Mouse (Mus musculus): ENCODE results near the gene Ttc3. TPM values are rescaled to one million over a fixed set of nuclear protein-coding genes. Genes with fewer than 3 reads are reported as not detected.

Ttc3 gene
- total and polyA plus RNA-seq, 2 experiments from 2014 or later = 121 to 178 TPM

- 94% methylated on average over 4 of the region's 4 CpGs for WGBS
These were observed 42.3 kb downstream of the Ttc3 start for GRCm38 (mm10) chr16:94412760-94413159.

DNA sequence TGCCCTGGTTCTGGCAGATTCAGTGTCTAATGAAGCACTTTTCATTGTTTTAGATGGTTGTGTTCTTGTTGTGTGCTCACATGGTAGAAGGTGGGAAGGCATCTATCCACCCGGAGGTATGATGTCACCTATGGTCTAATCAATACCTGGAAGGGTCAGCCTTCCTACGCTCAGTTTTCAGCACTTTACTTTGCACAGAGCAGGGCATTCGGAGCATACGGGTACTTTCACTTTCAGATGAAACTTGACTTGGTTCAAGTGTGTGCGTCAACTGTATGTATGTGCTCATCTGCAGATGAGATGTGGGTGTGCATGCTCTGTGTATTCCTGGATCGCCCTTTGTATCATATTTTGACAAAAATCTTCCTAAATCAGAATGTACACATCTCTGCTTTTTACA, 43.7 kb downstream of the Ttc3 start:
- DNase-seq (ENCODE audit: low spot score) = no peak
- H3K9me3 ChIP-seq (replicated peaks; ENCODE audit: control insufficient read depth, low read length) = no peaks in the 10 kb centered on the region
- no peak overlapping the region for H3K27ac ChIP-seq (ENCODE audit: low read depth)
- WGBS = 92% methylated on average over 6 of the region's 6 CpGs
- ATAC-seq (ENCODE audit: insufficient read depth, low read depth) = no peak
- H3K36me3 ChIP-seq (replicated peaks; ENCODE audit: control insufficient read depth, insufficient read depth, low read length) = peaks cover 39% of the 10 kb centered on the region
- no peak for TF ChIP-seq CTCF (IDR thresholded peaks at IDR 0.05; ENCODE audit: low read depth)
- no peak for TF ChIP-seq EP300 (IDR thresholded peaks at IDR 0.05; ENCODE audit: low read depth)
- peaks cover 13% of the 10 kb centered on the region; the same call in 1 of the 2 replicates for H3K4me1 ChIP-seq (ENCODE audit: control insufficient read depth, insufficient read depth)
- H3K9ac ChIP-seq (replicated peaks; ENCODE audit: low read depth, low read length) = no peak overlapping the region
- H3K4me2 ChIP-seq (ENCODE audit: low read depth, low read length) = no peak overlapping the region
- H3K4me3 ChIP-seq (ENCODE audit: low read depth, low read length) = no peak overlapping the region
- no peaks in the 10 kb centered on the region for H3K27me3 ChIP-seq (ENCODE audit: control insufficient read depth, insufficient read depth, low read length)

More at GRCm38 (mm10) chr16:94412760-94413159, 42.3 kb downstream of the Ttc3 start:
- ATAC-seq (ENCODE audit: insufficient read depth, low read depth) = no peak
- no peak overlapping the region for H3K9ac ChIP-seq (replicated peaks; ENCODE audit: low read depth, low read length)
- peaks cover 13% of the 10 kb centered on the region; the same call in 1 of the 2 replicates for H3K4me1 ChIP-seq (ENCODE audit: control insufficient read depth, insufficient read depth)
- H3K27ac ChIP-seq (ENCODE audit: low read depth) = no peak overlapping the region
- H3K4me3 ChIP-seq (ENCODE audit: low read depth, low read length) = no peak overlapping the region
- DNase-seq (ENCODE audit: low spot score) = no peak
- H3K27me3 ChIP-seq (ENCODE audit: control insufficient read depth, insufficient read depth, low read length) = no peaks in the 10 kb centered on the region
- H3K4me2 ChIP-seq (ENCODE audit: low read depth, low read length) = no peak overlapping the region
- no peak for TF ChIP-seq EP300 (IDR thresholded peaks at IDR 0.05; ENCODE audit: low read depth)
- no peak for TF ChIP-seq CTCF (IDR thresholded peaks at IDR 0.05; ENCODE audit: low read depth)
- H3K9me3 ChIP-seq (replicated peaks; ENCODE audit: control insufficient read depth, low read length) = no peaks in the 10 kb centered on the region
- peaks cover 36% of the 10 kb centered on the region for H3K36me3 ChIP-seq (replicated peaks; ENCODE audit: control insufficient read depth, insufficient read depth, low read length)

- no peak overlapping the region for H3K27ac ChIP-seq (ENCODE audit: low read depth)
- peaks cover 69% of the 10 kb centered on the region for H3K36me3 ChIP-seq (replicated peaks; ENCODE audit: control insufficient read depth, insufficient read depth, low read length)
- peaks cover 6% of the 10 kb centered on the region; the same call in 1 of the 2 replicates for H3K9me3 ChIP-seq (replicated peaks; ENCODE audit: control insufficient read depth, low read length)
- H3K4me3 ChIP-seq (ENCODE audit: low read depth, low read length) = no peak overlapping the region
- WGBS = 92% methylated on average over 3 of the region's 3 CpGs
- DNase-seq (ENCODE audit: low spot score) (no peak), ATAC-seq (ENCODE audit: insufficient read depth, low read depth) (no peak)
- H3K4me2 ChIP-seq (ENCODE audit: low read depth, low read length) = no peak overlapping the region
- no peak overlapping the region for H3K9ac ChIP-seq (replicated peaks; ENCODE audit: low read depth, low read length)
- no peaks in the 10 kb centered on the region for H3K27me3 ChIP-seq (ENCODE audit: control insufficient read depth, insufficient read depth, low read length)
- H3K4me1 ChIP-seq (ENCODE audit: control insufficient read depth, insufficient read depth) = no peaks in the 10 kb centered on the region
- no peak for TF ChIP-seq EP300 (IDR thresholded peaks at IDR 0.05; ENCODE audit: low read depth)
- peak; percentile 26 for TF ChIP-seq CTCF (IDR thresholded peaks at IDR 0.05; ENCODE audit: low read depth)
These were observed 50.1 kb downstream of the Ttc3 start for GRCm38 (mm10) chr16:94420498-94420897.

DNA sequence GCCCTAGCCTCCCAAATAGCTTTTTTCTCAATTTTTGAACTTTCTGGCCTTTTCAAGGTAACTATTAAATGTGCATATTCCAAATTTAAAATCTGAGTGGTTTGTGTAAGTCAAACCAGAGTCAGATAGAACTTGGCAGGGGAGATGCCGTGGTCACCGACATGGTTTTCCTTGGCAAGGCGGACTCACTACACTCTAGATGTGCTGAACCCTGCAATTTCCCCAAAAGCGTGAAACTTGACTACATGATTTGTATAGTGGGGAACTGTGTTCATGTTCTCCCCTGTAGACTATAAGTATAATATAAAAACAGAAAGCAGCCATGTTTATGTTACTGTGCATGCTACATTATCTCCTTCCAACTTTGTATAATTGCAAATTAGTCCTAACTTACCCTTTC, 58.5 kb downstream of the Ttc3 start:
- H3K4me1 ChIP-seq (ENCODE audit: control insufficient read depth, insufficient read depth) = no peaks in the 10 kb centered on the region
- H3K9me3 ChIP-seq (replicated peaks; ENCODE audit: control insufficient read depth, low read length) = no peaks in the 10 kb centered on the region
- no peak overlapping the region for H3K4me3 ChIP-seq (ENCODE audit: low read depth, low read length)
- H3K27ac ChIP-seq (ENCODE audit: low read depth) = no peak overlapping the region
- TF ChIP-seq EP300 (IDR thresholded peaks at IDR 0.05; ENCODE audit: low read depth) = no peak
- TF ChIP-seq CTCF (IDR thresholded peaks at IDR 0.05; ENCODE audit: low read depth) = no peak
- WGBS = 89% methylated on average over 4 of the region's 4 CpGs
- DNase-seq (ENCODE audit: low spot score) (no peak), ATAC-seq (ENCODE audit: insufficient read depth, low read depth) (no peak)
- no peak overlapping the region for H3K9ac ChIP-seq (replicated peaks; ENCODE audit: low read depth, low read length)
- no peaks in the 10 kb centered on the region for H3K27me3 ChIP-seq (ENCODE audit: control insufficient read depth, insufficient read depth, low read length)
- H3K4me2 ChIP-seq (ENCODE audit: low read depth, low read length) = no peak overlapping the region
- peaks cover 81% of the 10 kb centered on the region for H3K36me3 ChIP-seq (replicated peaks; ENCODE audit: control insufficient read depth, insufficient read depth, low read length)

GRCm38 (mm10) chr16:94435495-94436234, 65.2 kb downstream of the Ttc3 start:
- Histone ChIP-seq H3K9me3 (replicated peaks; ENCODE audit: control insufficient read depth, low read length) (no peaks in the 10 kb centered on the region), H3K27me3 (ENCODE audit: control insufficient read depth, insufficient read depth, low read length) (no peaks in the 10 kb centered on the region), H3K4me2 (ENCODE audit: low read depth, low read length) (no peak overlapping the region), H3K9ac (replicated peaks; ENCODE audit: low read depth, low read length) (no peak overlapping the region), H3K4me1 (ENCODE audit: control insufficient read depth, insufficient read depth) (0 out of 2 replicates have a peak, but pooled peaks cover 4% of the 10 kb centered on the region), H3K36me3 (replicated peaks; ENCODE audit: control insufficient read depth, insufficient read depth, low read length) (peaks cover 84% of the 10 kb centered on the region), H3K4me3 (ENCODE audit: low read depth, low read length) (no peak overlapping the region), H3K27ac (ENCODE audit: low read depth) (peak overlapping the region; percentile 53)
- DNase-seq (ENCODE audit: low spot score) = peak; percentile 27
- TF ChIP-seq EP300 (IDR thresholded peaks at IDR 0.05; ENCODE audit: low read depth) (no peak), CTCF (IDR thresholded peaks at IDR 0.05; ENCODE audit: low read depth) (no peak)
- 0 out of 2 replicates have a peak, but pooled peaks have one; percentile 41 for ATAC-seq (ENCODE audit: insufficient read depth, low read depth)
- 73% methylated on average over 8 of the region's 8 CpGs for WGBS
